Mouse (Mus musculus) C2C12 (cell line): Measurements from ENCODE around the gene Gja3.

ENCODE experiments used
- CEBPB ChIP-seq: IDR thresholded peaks from one replicate; pipeline ENCODE4 v1.6.1; 2011; ENCODE audit warnings: low read depth, mild to moderate bottlenecking, control low read depth, moderate library complexity
- CTCF ChIP-seq: IDR thresholded peaks from one replicate; pipeline ENCODE4 v1.5.1; 2011; ENCODE audit not compliant: control insufficient read depth, insufficient read depth, insufficient read length
- FOSL1 ChIP-seq: IDR thresholded peaks from one replicate; pipeline ENCODE4 v1.8.0; 2011; ENCODE audit warnings: mild to moderate bottlenecking, low read length; ENCODE audit not compliant: poor library complexity, insufficient read depth, severe bottlenecking
- MAX ChIP-seq: IDR thresholded peaks from one replicate; pipeline ENCODE4 v1.6.1; 2011; ENCODE audit warnings: mild to moderate bottlenecking, control low read depth
- MYOD1 ChIP-seq: IDR thresholded peaks from one replicate; pipeline ENCODE4 v1.6.1; 2011; ENCODE audit warnings: low read depth; ENCODE audit not compliant: control insufficient read depth, insufficient read length
- USF1 ChIP-seq: IDR thresholded peaks from one replicate; pipeline ENCODE4 v1.6.1; 2011; ENCODE audit warnings: low read depth, mild to moderate bottlenecking, control low read depth, moderate library complexity

DNA sequence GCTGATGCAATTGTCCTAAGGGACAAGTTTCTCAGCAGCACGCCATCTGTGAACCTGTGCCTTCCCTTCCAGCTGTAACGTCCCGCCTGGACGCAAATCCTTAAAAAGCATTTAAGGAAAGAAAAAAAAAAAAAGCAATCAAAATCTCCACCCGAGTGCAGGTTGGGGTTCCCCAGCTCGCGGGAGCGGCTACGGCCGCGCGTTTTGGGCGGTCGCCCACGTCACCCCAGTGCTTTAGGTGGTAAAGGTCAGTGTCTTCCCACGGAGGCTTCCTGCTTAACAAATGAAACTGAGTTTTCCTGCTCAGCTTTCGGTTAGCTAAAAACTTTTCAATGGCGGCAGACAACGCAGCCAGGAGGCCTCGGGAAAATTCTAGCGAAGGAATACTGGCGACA lies 45.8 kb upstream of the Gja3 start:
- TF ChIP-seq MYOD1 (no peak), USF1 (no peak), CTCF (no peak), FOSL1 (no peak), MAX (no peak), CEBPB (no peak)
